3 mouse cellular contexts compared by ENCODE assay signal in the genomic region with DNA sequence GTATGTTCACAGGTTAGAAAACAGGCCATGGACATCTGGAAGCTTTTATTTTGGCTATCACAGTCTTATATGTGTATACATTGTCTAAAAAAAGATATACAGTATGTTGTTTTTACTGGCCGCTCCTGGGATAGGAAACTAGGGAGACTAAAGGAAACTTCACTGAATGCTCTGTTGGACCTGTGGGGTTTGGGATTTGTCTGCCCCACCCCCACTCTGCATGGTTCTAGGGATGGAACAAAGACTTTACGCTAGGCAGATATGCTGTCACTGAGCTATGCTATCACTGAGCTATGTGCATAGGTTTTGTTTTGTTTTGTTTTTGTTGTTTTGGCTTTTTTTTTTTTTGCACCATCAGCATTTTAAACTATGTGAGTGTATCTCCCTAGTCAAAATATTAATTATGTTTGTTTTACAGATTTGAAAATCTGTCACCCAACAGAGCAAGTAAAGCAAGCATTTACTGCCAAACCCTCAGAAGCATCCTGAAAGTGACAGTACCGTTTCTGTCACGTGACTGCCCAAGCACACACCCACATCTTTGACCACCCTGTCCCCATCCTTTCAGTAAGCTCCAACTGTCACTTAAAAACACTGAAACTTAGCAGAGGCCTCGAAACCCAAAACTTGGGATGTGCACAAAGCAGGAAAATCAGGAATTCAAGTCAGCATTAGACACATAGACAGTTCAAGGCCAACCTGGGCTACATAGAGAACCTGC.
TF ChIP-seq lines count a peak whose summit lies in the region.

No protein-coding gene starts in this region.

TF ChIP-seq in C2C12, 6 proteins besides CTCF, POLR2A, EP300 and RAD21:
- TF ChIP-seq FOSL1 (IDR thresholded peaks at IDR 0.05; ENCODE audit: insufficient read depth, low read length, poor library complexity, severe bottlenecking) (no peak), MYOG (IDR thresholded peaks at IDR 0.05; ENCODE audit: control insufficient read depth, extremely low read depth, insufficient read length) (no peak), USF1 (IDR thresholded peaks at IDR 0.05; ENCODE audit: low read depth) (peak; percentile 54)

TF ChIP-seq in CH12.LX, 34 proteins besides CTCF, POLR2A, EP300 and RAD21:
- no peak for TF ChIP-seq ZKSCAN1 (IDR thresholded peaks at IDR 0.05; ENCODE audit: borderline replicate concordance, low read depth, low read length)
- peak; percentile 50 for TF ChIP-seq USF1 (IDR thresholded peaks at IDR 0.05; ENCODE audit: low read depth, low read length)
- peak; percentile 94 for TF ChIP-seq MAFK (IDR thresholded peaks at IDR 0.05; ENCODE audit: insufficient replicate concordance, low read length)
- peak; percentile 61; the same call in 1 of the 2 replicates for TF ChIP-seq BHLHE40 (IDR thresholded peaks at IDR 0.05; ENCODE audit: low read depth, low read length)
- TF ChIP-seq USF2 (conservative IDR thresholded peaks at IDR 0.05; ENCODE audit: low read depth, low read length) = peak; percentile 38
TF ChIP-seq in CH12.LX: peak in this region for 4.

TF ChIP-seq in MEL, 35 proteins besides CTCF, POLR2A, EP300 and RAD21:
- TF ChIP-seq MAFK (IDR thresholded peaks at IDR 0.05; ENCODE audit: borderline replicate concordance, low read depth, low read length) = 0 out of 2 replicates have a peak, but pooled peaks have one; percentile 67
- TF ChIP-seq USF2 (IDR thresholded peaks at IDR 0.05; ENCODE audit: borderline replicate concordance in 1 of 2, insufficient read depth in 1 of 2, low read depth in 1 of 2, low read length in 2 of 2) = peak in 1 of 2 experiments; percentile 10; a peak in 1 of 4 replicates
- no peak for TF ChIP-seq TCF12 (IDR thresholded peaks at IDR 0.05; ENCODE audit: low read depth, low read length)
- 0 out of 2 replicates have a peak, but pooled peaks have one; percentile 35 for TF ChIP-seq USF1 (IDR thresholded peaks at IDR 0.05; ENCODE audit: low read depth, low read length)
- no peak for TF ChIP-seq CHD2 (IDR thresholded peaks at IDR 0.05; ENCODE audit: low read length)
